Mouse (Mus musculus) right cerebral cortex, postnatal 36 days (tissue): ENCODE data around the gene Gm6164.
"Not testable (repeated sequence)": the region's sequence is repeated elsewhere in the genome, so short reads cannot be mapped to it uniquely, and the experiment has no call there.

ENCODE experiments used
- DNase-seq, 2 experiments: peaks; one replicate each; pipeline ENCODE4 v3.0.0; 2022; ENCODE audit warnings: low spot score in 2 of 2, mixed read lengths in 1 of 2

Gm6164 gene

DNA sequence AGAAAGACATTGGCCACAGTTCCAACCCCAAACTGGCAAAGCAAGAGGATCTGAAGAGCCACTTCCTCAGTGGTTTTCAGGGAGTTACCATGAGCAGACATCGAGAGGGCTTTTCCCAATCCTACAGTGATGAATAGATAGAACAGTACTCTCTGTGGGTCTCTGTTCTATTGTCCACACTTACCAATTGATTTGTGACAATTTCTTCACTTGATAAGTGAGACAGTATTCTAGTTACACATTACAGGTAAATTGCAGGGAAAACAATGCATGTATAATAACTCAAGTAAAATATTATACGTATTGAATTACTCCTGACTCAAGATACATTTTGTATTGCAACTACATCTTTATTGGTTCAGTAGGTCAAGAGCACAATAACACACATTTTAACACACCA is at the start of gene Gm6164:
Gene Gm6164 (minus strand): TSS at position 101 of the 400 bp plus-strand sequence.
- DNase-seq: not testable (repeated sequence)

DNA sequence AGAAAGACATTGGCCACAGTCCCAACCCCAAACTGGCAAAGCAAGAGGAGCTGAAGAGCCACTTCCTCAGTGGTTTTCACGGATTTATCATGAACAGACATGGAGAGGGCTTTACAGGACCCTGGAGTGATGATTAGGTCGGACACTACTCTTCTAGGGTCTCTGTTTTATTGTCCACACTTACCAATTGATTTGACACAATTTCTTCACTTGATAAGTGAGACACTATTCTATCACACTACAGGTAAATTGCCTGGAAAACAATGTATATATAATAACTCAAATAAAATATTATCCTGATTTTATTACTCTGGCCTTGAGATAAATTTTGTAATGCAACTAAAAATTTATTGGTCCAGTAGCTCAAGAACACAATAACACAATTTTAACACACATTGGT is 28.3 kb upstream of the Gm6164 start, which contains the start of gene Gm4498:
Gene Gm4498 (minus strand): TSS at position 101 of the 400 bp plus-strand sequence.
- not testable (repeated sequence) for DNase-seq

DNA sequence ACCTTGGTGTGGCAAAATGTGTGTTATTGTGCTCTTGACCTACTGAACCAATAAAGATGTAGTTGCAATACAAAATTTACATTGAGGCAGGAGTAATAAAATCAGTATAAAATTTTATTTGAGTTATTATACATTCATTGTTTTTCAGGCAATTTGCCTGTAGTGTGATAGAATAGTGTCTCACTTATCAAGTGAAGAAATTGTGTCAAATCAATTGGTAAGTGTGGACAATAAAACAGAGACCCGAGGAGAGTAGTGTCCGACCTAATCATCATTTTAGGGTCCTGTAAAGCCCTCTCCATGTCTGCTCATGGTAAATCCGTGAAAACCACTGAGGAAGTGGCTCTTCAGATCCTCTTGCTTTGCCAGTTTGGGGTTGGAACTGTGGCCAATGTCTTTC is 12.0 kb downstream of the Gm6164 start, which contains the start of gene Vmn1r95:
Gene Vmn1r95 (plus strand): TSS at position 301 of the 400 bp plus-strand sequence.
- not testable (repeated sequence) for DNase-seq

DNA sequence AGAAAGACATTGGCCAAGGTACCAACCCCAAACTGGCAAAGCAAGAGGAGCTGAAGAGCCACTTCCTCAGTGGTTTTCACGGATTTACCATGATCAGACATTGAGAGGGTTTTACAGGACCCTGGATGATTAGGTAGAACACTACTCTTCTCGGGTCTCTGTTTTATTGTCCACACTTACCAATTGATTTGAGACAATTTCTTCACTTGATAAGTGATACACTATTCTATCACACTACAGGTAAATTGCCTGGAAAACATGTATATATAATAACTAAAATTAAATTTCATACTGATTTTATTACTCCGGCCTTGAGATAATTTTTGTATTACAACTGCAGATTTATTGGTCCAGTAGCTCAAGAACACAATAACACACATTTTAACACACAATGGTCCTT is 37.1 kb downstream of the Gm6164 start, which contains the start of gene Vmn1r94:
Gene Vmn1r94 (minus strand): TSS at position 101 of the 400 bp plus-strand sequence.
- not testable (repeated sequence) for DNase-seq
